ENCODE assay signal across 28 mouse cellular contexts in the genomic region with DNA sequence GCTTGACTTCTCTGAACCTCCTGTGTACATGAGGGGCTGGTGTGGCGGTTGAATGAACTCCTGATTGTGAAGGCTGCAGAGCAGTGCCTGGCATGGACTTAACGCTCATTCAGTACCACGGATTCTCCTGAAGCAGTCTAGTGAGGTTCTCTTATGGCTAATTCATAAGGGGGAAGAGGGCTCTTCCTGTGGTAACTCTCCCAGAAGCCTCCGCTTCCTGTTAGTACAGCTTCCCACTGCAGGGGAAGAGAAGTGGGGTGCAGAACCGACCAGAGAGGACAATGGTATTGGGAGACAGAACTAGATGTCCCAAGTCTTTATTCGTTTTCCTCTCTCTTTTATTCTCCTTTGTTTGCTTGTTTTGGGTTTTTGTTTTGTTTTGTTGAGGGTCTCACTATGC. TPM values are rescaled to one million over a fixed set of nuclear protein-coding genes. Genes with fewer than 3 reads are reported as not detected.
DNase-seq lines count a peak whose midpoint lies in the region; ATAC-seq lines count a peak whose summit lies in the region.
"Had no signal": no experiment of that assay in that cellular context is flagged by ENCODE, and none has a peak within 500 bp of the region (broad histone marks: within the 10 kb centered on the region; RNA-seq: fewer than 3 reads in every experiment).

No protein-coding gene starts in this region.

- H3K4me2 ChIP-seq in liver, embryonic 15.5 days = 0 out of 2 replicates have a peak overlapping the region, but pooled peaks have one; percentile 3
- no peak overlapping the region for H3K4me2 ChIP-seq in liver, embryonic 11.5 days
- H3K4me2 ChIP-seq: embryonic facial prominence, embryonic 12.5 days; forebrain, embryonic 12.5 days; heart, embryonic 11.5 days; hindbrain, embryonic 14.5 days; lung, embryonic 15.5 days; midbrain, embryonic 11.5 days had no signal

- H3K4me3 ChIP-seq in liver, embryonic 15.5 days (replicated peaks) = no peak overlapping the region
- H3K4me3 ChIP-seq in liver, embryonic 11.5 days (ENCODE audit: low read depth, low read length) = no peak overlapping the region
- no peak overlapping the region for H3K4me3 ChIP-seq in brown adipose tissue, adult 24 weeks (ENCODE audit: insufficient read depth, low read depth, low read length)
- H3K4me3 ChIP-seq: embryonic facial prominence, embryonic 12.5 days; forebrain, embryonic 12.5 days; layer of hippocampus, adult 2 months; lung, embryonic 15.5 days had no signal

- no peak for DNase-seq in liver, embryonic 11.5 days (ENCODE audit: low spot score)
- DNase-seq in left cerebral cortex, postnatal 10 days (ENCODE audit: extremely low spot score in 1 of 2, low spot score in 2 of 2) = no peak
- no peak for DNase-seq in spleen, adult 18-20 months
- DNase-seq in left cerebral cortex, postnatal 14 days (ENCODE audit: low spot score in 2 of 2) = no peak
- DNase-seq: adrenal gland, adult 2 months; cerebellum, adult 11-12 months; cerebellum, postnatal 14 days; gastrocnemius, postnatal 10 days; heart, adult 11 months; kidney, postnatal 25 days; lung, postnatal 36 days had no signal

- no peak for ATAC-seq in liver, embryonic 15.5 days (ENCODE audit: insufficient read depth)
- no peak for ATAC-seq in liver, embryonic 11.5 days (replicated peaks; ENCODE audit: low FRiP score)
- peak; percentile 25 for ATAC-seq in inflammation-experienced regulatory T-cells, adult 6 months
- peak; percentile 59 for ATAC-seq in monocyte, adult 5-6 weeks (replicated peaks; ENCODE audit: insufficient number of reproducible peaks, low FRiP score, low TSS enrichment, poor library complexity, severe bottlenecking)
- ATAC-seq: intestine, embryonic 16.5 days; Patski had no signal

- H3K9me3 ChIP-seq in liver, embryonic 15.5 days (replicated peaks) = no peaks in the 10 kb centered on the region
- H3K9me3 ChIP-seq in liver, embryonic 11.5 days (ENCODE audit: control insufficient read depth, low read length) = no peaks in the 10 kb centered on the region
- H3K9me3 ChIP-seq: embryonic facial prominence, embryonic 12.5 days; forebrain, embryonic 12.5 days; G1E; lung, embryonic 15.5 days had no signal

- H3K27me3 ChIP-seq in liver, embryonic 15.5 days = no peaks in the 10 kb centered on the region
- no peaks in the 10 kb centered on the region for H3K27me3 ChIP-seq in liver, embryonic 11.5 days (replicated peaks; ENCODE audit: control insufficient read depth, insufficient read depth, low read length)
- H3K27me3 ChIP-seq: CH12.LX; embryonic facial prominence, embryonic 12.5 days; forebrain, embryonic 12.5 days; lung, embryonic 15.5 days; Patski had no signal

- no peaks in the 10 kb centered on the region for H3K36me3 ChIP-seq in liver, embryonic 15.5 days (replicated peaks)
- H3K36me3 ChIP-seq in liver, embryonic 11.5 days (ENCODE audit: control insufficient read depth, insufficient read depth, low read length) = no peaks in the 10 kb centered on the region
- H3K36me3 ChIP-seq: embryonic facial prominence, embryonic 12.5 days; forebrain, embryonic 12.5 days; G1E; lung, embryonic 15.5 days had no signal

- WGBS in liver, embryonic 15.5 days (ENCODE audit: insufficient replicate concordance) = 20% methylated on average over 6 of the region's 6 CpGs
- 42% methylated on average over 6 of the region's 6 CpGs for WGBS in liver, embryonic 11.5 days

- intact Hi-C loops in left cerebral cortex, postnatal 10 days (cut with DNase I) = no loop called here
- intact Hi-C loops in left cerebral cortex, postnatal 14 days (cut with DNase I) = no loop called here

- H3K4me1 ChIP-seq in liver, embryonic 15.5 days (replicated peaks) = peaks cover 10% of the 10 kb centered on the region
- H3K4me1 ChIP-seq in liver, embryonic 11.5 days (replicated peaks; ENCODE audit: control insufficient read depth, insufficient read depth, low read length) = 0 out of 2 replicates have a peak, but pooled peaks cover 3% of the 10 kb centered on the region
- H3K4me1 ChIP-seq in brown adipose tissue, adult 24 weeks (ENCODE audit: control insufficient read depth, insufficient read depth, insufficient read length, low read length) = no peaks in the 10 kb centered on the region; the same call in 1 of the 2 replicates
- H3K4me1 ChIP-seq: embryonic facial prominence, embryonic 12.5 days; lung, embryonic 15.5 days had no signal

- no peak overlapping the region for H3K27ac ChIP-seq in liver, embryonic 15.5 days (replicated peaks)
- H3K27ac ChIP-seq in liver, embryonic 11.5 days (ENCODE audit: low read depth, low read length) = no peak overlapping the region
- peak overlapping the region; percentile 45; the same call in 1 of the 2 replicates for H3K27ac ChIP-seq in brown adipose tissue, adult 24 weeks (replicated peaks; ENCODE audit: low read depth, low read length)
- H3K27ac ChIP-seq: embryonic facial prominence, embryonic 12.5 days; forebrain, embryonic 12.5 days; hindbrain, embryonic 14.5 days; layer of hippocampus, adult 2 months; lung, embryonic 15.5 days; stomach, postnatal 0 days had no signal

- H3K9ac ChIP-seq in liver, embryonic 15.5 days = no peak overlapping the region
- no peak overlapping the region for H3K9ac ChIP-seq in liver, embryonic 11.5 days (ENCODE audit: low read depth, low read length)
- H3K9ac ChIP-seq: embryonic facial prominence, embryonic 12.5 days; forebrain, embryonic 12.5 days; hindbrain, embryonic 14.5 days; lung, embryonic 15.5 days had no signal

RNA-seq across cellular contexts. Expression of gene Slc5a11, which starts 25.5 kb away (rescaled TPM):
- 0.20 TPM in 2 replicates for polyA plus RNA-seq in liver, embryonic 15.5 days (2015; fragmentation: Nextera tagmentation; extraction: Ambion mirVana)
- polyA plus RNA-seq in liver, embryonic 11.5 days (2014; fragmentation: Nextera tagmentation; extraction: Ambion mirVana) = 0.35 and 1.9 TPM in 2 replicates
- not detected in 2 replicates for polyA plus RNA-seq in brown adipose tissue, adult 24 weeks (2012; ENCODE audit: insufficient read depth, insufficient read length, missing spikeins)
- 1 to 10 TPM in 1 of 3 experiments, under 1 TPM in 2; 0.27 to 1.9 (median 0.60) TPM for polyA plus RNA-seq in inflammation-experienced regulatory T-cells, adult 6 months (2017; shearing (Covaris generic))
- total RNA-seq in monocyte, adult 5-6 weeks (2017) = 5.2 to 40.6 TPM (median 6.9 TPM) in 3 replicates
- total RNA-seq in left cerebral cortex, postnatal 10 days (2021) = under 1 TPM; 0.28 to 0.94 TPM
- total RNA-seq in left cerebral cortex, postnatal 14 days (2021) = under 1 TPM; 0.17 to 0.42 TPM
- total RNA-seq: adrenal gland, adult 2 months; G1E; gastrocnemius, postnatal 10 days; heart, postnatal 25 days had no signal
- polyA plus RNA-seq: adrenal gland, adult 2 months; G1E; heart, embryonic 11.5 days; hindbrain, embryonic 14.5 days; Patski had no signal

Comparison
In these comparisons a context has a peak if more than half of its experiments do, and no peak if none do; other contexts are left out.
1. ATAC-seq: peak in inflammation-experienced regulatory T-cells, adult 6 months (single experiment) and monocyte, adult 5-6 weeks (single experiment); none in liver, embryonic 15.5 days (single experiment) and liver, embryonic 11.5 days (single experiment).